Mouse (Mus musculus) left cerebral cortex, postnatal 4 days (tissue): Measurements from ENCODE around the gene Ptprr. TPM values are rescaled to one million over a fixed set of nuclear protein-coding genes. Genes with fewer than 3 reads are reported as not detected.

ENCODE experiments used
- DNase-seq: peaks from one replicate; pipeline ENCODE4 v3.0.0-alpha.2; 2022
- intact Hi-C: fragments of 180-260 bp; cut with DNase I; formaldehyde crosslinking; loops from one replicate; pipeline ENCODE4 v1.15.1; 2025
- total RNA-seq, 2 experiments: library from RNA; stranded (reverse); gene quantifications; 2 replicates each; pipeline ENCODE4 v1.2.3; 2021

The Ptprr gene
- total RNA-seq, 2 experiments from 2014 or later: 22.0 to 23.5 TPM

GRCm38 (mm10) chr10:116259298-116259697 is 241.3 kb downstream of the Ptprr start:
- DNase-seq: no peak
- intact Hi-C loops: no loop called here

GRCm38 (mm10) chr10:116260658-116261433 is 242.8 kb downstream of the Ptprr start:
- no peak for DNase-seq
- intact Hi-C loops: no loop called here

GRCm38 (mm10) chr10:116261559-116261958 is 243.5 kb downstream of the Ptprr start:
- intact Hi-C loops: no loop called here
- no peak for DNase-seq

- intact Hi-C loops: no loop called here
- no peak for DNase-seq
Measured at GRCm38 (mm10) chr10:116264521-116264920, 246.5 kb downstream of the Ptprr start.

- DNase-seq: no peak
- intact Hi-C loops: no loop called here
Measured at GRCm38 (mm10) chr10:116266561-116267433, 248.8 kb downstream of the Ptprr start.

GRCm38 (mm10) chr10:116267434-116267822 is 249.4 kb downstream of the Ptprr start:
- intact Hi-C loops: no loop called here
- DNase-seq: no peak

GRCm38 (mm10) chr10:116268343-116268742 is 250.3 kb downstream of the Ptprr start:
- intact Hi-C loops: no loop called here
- DNase-seq: no peak

- DNase-seq: no peak
- intact Hi-C loops: no loop called here
Measured at GRCm38 (mm10) chr10:116270646-116271469, 252.8 kb downstream of the Ptprr start.

GRCm38 (mm10) chr10:116271470-116271915 is 253.5 kb downstream of the Ptprr start:
- no peak for DNase-seq
- intact Hi-C loops: no loop called here

GRCm38 (mm10) chr10:116272156-116272555 is 254.1 kb downstream of the Ptprr start:
- no peak for DNase-seq
- intact Hi-C loops: no loop called here

GRCm38 (mm10) chr10:116275280-116275679 is 257.3 kb downstream of the Ptprr start, which contains the start of gene Ptprb:
Gene Ptprb, plus strand, starts transcription at chr10:116275523.
- no peak for DNase-seq
- intact Hi-C loops: no loop called here

GRCm38 (mm10) chr10:116286697-116287344 is 268.8 kb downstream of the Ptprr start:
- intact Hi-C loops: no loop called here
- DNase-seq: no peak

GRCm38 (mm10) chr10:116288130-116288529 is 270.1 kb downstream of the Ptprr start:
- intact Hi-C loops: no loop called here
- no peak for DNase-seq

- intact Hi-C loops: no loop called here
- DNase-seq: no peak
Measured at GRCm38 (mm10) chr10:116290483-116290882, 272.5 kb downstream of the Ptprr start.

GRCm38 (mm10) chr10:116291153-116291755 is 273.2 kb downstream of the Ptprr start:
- intact Hi-C loops: no loop called here
- DNase-seq: no peak

GRCm38 (mm10) chr10:116296439-116296838 is 278.4 kb downstream of the Ptprr start:
- DNase-seq: no peak
- intact Hi-C loops: no loop called here

- no peak for DNase-seq
- intact Hi-C loops: no loop called here
Measured at GRCm38 (mm10) chr10:116297854-116298253, 279.8 kb downstream of the Ptprr start.

GRCm38 (mm10) chr10:116300824-116301223 is 282.8 kb downstream of the Ptprr start:
- no peak for DNase-seq
- intact Hi-C loops: no loop called here

- intact Hi-C loops: no loop called here
- peak; percentile 10 for DNase-seq
Measured at GRCm38 (mm10) chr10:116301258-116301657, 283.2 kb downstream of the Ptprr start.

- intact Hi-C loops: no loop called here
- DNase-seq: no peak
Measured at GRCm38 (mm10) chr10:116304355-116304754, 286.3 kb downstream of the Ptprr start.
